Mouse (Mus musculus) bone marrow, adult 2 months (tissue): Measurements from ENCODE around the gene Ccdc86. TPM values are rescaled to one million over a fixed set of nuclear protein-coding genes. Genes with fewer than 3 reads are reported as not detected.

Source experiments
- H3K27ac ChIP-seq: fragments of 200-500 bp; 2 replicates; pipeline ENCODE4 v1.5.1; 2012; ENCODE audit warnings: low read depth, mild to moderate bottlenecking, control low read depth, inconsistent platforms, low read length; ENCODE audit not compliant: control insufficient read depth, poor library complexity, insufficient read depth
- H3K4me1 ChIP-seq: fragments of 200-500 bp; 2 replicates; pipeline ENCODE4 v1.6.1; 2011; ENCODE audit warnings: low read length; ENCODE audit not compliant: control insufficient read depth, insufficient read depth
- H3K4me3 ChIP-seq: fragments of 200-500 bp; replicated peaks from 2 replicates; pipeline ENCODE3; 2011; ENCODE audit warnings: mild to moderate bottlenecking, low read depth, low read length, control low read depth; ENCODE audit not compliant: control insufficient read depth
- CTCF ChIP-seq: fragments of 200-500 bp; IDR thresholded peaks from 2 replicates; pipeline ENCODE4 v1.5.1; 2011; ENCODE audit warnings: low read length, control low read depth; ENCODE audit not compliant: control insufficient read depth, insufficient read depth
- POLR2A ChIP-seq: fragments of 200-500 bp; IDR thresholded peaks from 2 replicates; pipeline ENCODE4 v1.6.1; 2011; ENCODE audit warnings: low read depth, mild to moderate bottlenecking, control low read depth, low read length, borderline replicate concordance; ENCODE audit not compliant: control insufficient read depth
- WGBS: fragments of 180-500 bp; shearing (Covaris S2); methylation state at CpG from one replicate; pipeline ENCODE4 v1.1.7; 2018; 5-methylcytosine and 5-hydroxymethylcytosine counted together
- polyA plus RNA-seq: library from polyadenylated mRNA; stranded (reverse); fragments of >200 nt; gene quantifications from 2 replicates; pipeline ENCODE4 v1.2.4, GENCODE M21; 2011; ENCODE audit warnings: low replicate concordance; ENCODE audit not compliant: missing spikeins, insufficient read depth, insufficient read length

Ccdc86 gene
- polyA plus RNA-seq, 1 experiment, result 5.8 TPM

DNA sequence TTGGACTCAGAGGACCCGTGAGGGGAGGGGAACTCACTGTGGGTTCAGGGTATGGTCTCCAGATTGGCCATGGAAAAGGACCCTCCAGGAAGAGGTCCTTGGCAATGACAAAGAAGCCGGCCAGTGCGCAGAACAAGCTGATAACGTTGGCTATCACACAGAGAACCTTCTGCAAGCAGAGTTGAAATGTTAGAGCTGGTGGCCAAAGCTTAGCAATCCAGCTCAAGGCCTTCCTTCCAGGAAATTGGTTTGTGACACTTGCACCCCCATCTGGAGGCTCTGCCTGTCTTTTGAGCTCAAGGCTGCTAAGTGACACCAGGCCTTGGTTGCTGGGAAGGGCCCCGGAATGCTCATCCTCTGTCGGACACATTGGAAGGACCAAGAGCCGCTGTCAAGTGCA, 16.7 kb upstream of the Ccdc86 start:
- H3K4me3 ChIP-seq, result no peak overlapping the region
- no peaks in the 10 kb centered on the region; the same call in 1 of the 2 replicates for H3K4me1 ChIP-seq
- TF ChIP-seq POLR2A (no peak), CTCF (no peak)
- 76% methylated on average over 7 of the region's 7 CpGs for WGBS
- H3K27ac ChIP-seq, result no peak overlapping the region

DNA sequence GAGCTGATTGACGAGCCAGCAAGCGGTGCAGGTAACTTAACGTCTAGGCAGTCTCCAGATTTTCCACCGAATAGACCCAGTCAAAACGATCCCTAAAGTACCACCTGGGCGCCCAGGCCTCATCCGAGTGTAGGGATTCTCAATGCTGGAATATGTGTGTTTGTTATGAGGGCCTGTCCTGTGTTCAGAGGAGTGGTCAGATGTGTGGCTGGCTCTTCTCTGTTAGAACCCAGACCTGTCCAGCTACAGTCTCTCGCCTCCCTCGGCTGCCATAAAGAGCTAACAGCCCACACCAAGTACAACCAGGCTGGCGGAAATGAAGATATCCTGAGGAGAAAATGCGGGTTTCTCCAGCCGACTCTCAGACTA, 10.9 kb upstream of the Ccdc86 start:
- no peak for TF ChIP-seq CTCF
- no peak for TF ChIP-seq POLR2A
- WGBS, result 46% methylated on average over 12 of the region's 12 CpGs
- H3K4me1 ChIP-seq, result no peaks in the 10 kb centered on the region; the same call in 1 of the 2 replicates

GRCm38 (mm10) chr19:10959085-10959977, 10.3 kb upstream of the Ccdc86 start:
- Histone ChIP-seq H3K4me1 (no peaks in the 10 kb centered on the region), H3K27ac (no peak overlapping the region), H3K4me3 (no peak overlapping the region)
- WGBS, result 23% methylated on average over 11 of the region's 11 CpGs
- TF ChIP-seq POLR2A, result no peak
- peak; percentile 34; the same call in 1 of the 2 replicates for TF ChIP-seq CTCF

More for the DNA sequence above, 10.9 kb upstream of the Ccdc86 start:
- H3K27ac ChIP-seq, result no peak overlapping the region
- no peak overlapping the region for H3K4me3 ChIP-seq

- Histone ChIP-seq H3K4me3 (no peak overlapping the region), H3K4me1 (peaks cover 2% of the 10 kb centered on the region; the same call in 1 of the 2 replicates), H3K27ac (no peak overlapping the region)
- 73% methylated on average over 11 of the region's 11 CpGs for WGBS
- TF ChIP-seq POLR2A (no peak), CTCF (no peak)
These were observed 3.2 kb upstream of the Ccdc86 start for GRCm38 (mm10) chr19:10952021-10952939.

DNA sequence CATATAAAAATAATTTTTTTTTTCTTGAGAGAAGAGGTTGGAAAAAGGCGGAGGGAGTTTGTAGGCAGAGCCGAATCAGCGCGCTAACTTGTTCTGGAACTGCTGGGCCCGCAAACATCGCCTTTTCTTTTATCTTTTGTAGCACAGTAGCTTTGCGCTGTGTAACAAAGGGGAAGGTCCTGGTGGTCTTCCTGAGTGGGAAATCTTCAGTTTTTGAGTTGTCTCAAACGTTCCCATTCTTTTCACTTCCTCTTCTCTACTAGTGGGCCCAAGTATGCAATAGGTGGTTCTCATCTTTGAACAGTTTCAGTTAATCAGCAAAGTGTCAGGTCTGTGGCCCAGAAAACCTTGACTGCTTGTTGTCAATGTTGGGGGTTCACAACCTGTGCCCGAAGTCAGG, 492 bp upstream of the Ccdc86 start:
- H3K4me1 ChIP-seq, result peaks cover 6% of the 10 kb centered on the region

GRCm38 (mm10) chr19:10948416-10948815, 650 bp downstream of the Ccdc86 start:
- Histone ChIP-seq H3K4me1 (peaks cover 6% of the 10 kb centered on the region), H3K27ac (no peak overlapping the region)
- 1% methylated on average over 20 of the region's 20 CpGs for WGBS

More for the DNA sequence above, 492 bp upstream of the Ccdc86 start:
- no peak overlapping the region for H3K27ac ChIP-seq
- H3K4me3 ChIP-seq, result peak overlapping the region; percentile 19
- 24% methylated on average over 9 of the region's 9 CpGs for WGBS
- no peak for TF ChIP-seq CTCF
- TF ChIP-seq POLR2A, result no peak

GRCm38 (mm10) chr19:10947219-10947618, 1.8 kb downstream of the Ccdc86 start:
- Histone ChIP-seq H3K27ac (peak overlapping the region; percentile 58; the same call in 1 of the 2 replicates), H3K4me1 (peaks cover 6% of the 10 kb centered on the region), H3K4me3 (peak overlapping the region; percentile 48)
- TF ChIP-seq CTCF (no peak), POLR2A (no peak)
- 68% methylated on average over 5 of the region's 5 CpGs for WGBS

More at GRCm38 (mm10) chr19:10948416-10948815, 650 bp downstream of the Ccdc86 start:
- peak overlapping the region; percentile 65 for H3K4me3 ChIP-seq
- TF ChIP-seq CTCF (no peak), POLR2A (no peak)
